Mouse (Mus musculus) gastrocnemius, adult 8-10 months (tissue): ENCODE measurements around the gene Anp32e. TPM values are rescaled to one million over a fixed set of nuclear protein-coding genes. Genes with fewer than 3 reads are reported as not detected.
"Not testable (repeated sequence)": the region's sequence is repeated elsewhere in the genome, so short reads cannot be mapped to it uniquely, and the experiment has no call there.

Source experiments
- DNase-seq, 2 experiments: peaks; one replicate each; pipeline ENCODE4 v3.0.0; 2022; ENCODE audit warnings: low spot score in 2 of 2
- total RNA-seq, 4 experiments: library from RNA; stranded (reverse); gene quantifications; 2 replicates each; pipeline ENCODE4 v1.2.4; 2022

Anp32e gene
- total RNA-seq, 4 experiments from 2014 or later = 76.8 to 106 (median 90.5) TPM

- DNase-seq = no peak
Measured at GRCm38 (mm10) chr3:95938835-95939234, 9.8 kb downstream of the Anp32e start.

DNA sequence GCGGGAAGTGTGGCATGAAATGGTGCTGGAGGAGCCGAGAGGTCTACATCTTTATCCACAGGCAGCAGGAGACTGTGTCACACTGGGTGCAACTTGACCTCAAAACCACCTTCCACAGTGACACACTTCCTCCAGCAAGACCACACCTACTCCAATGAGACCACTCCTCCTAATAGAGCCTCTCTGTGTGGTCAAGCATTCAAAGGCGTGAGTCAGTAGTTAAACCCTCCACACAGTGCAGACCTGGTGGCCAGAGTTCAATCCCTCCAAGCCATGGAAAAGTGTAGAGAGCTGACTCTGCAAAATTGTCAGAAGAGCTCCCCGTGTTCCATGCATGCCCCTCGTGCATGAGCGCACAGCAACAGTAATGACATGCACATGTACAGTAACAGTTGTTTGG is 13.7 kb downstream of the Anp32e start:
- no peak for DNase-seq

- DNase-seq = no peak
Measured at GRCm38 (mm10) chr3:95943226-95943625, 14.2 kb downstream of the Anp32e start.

DNA sequence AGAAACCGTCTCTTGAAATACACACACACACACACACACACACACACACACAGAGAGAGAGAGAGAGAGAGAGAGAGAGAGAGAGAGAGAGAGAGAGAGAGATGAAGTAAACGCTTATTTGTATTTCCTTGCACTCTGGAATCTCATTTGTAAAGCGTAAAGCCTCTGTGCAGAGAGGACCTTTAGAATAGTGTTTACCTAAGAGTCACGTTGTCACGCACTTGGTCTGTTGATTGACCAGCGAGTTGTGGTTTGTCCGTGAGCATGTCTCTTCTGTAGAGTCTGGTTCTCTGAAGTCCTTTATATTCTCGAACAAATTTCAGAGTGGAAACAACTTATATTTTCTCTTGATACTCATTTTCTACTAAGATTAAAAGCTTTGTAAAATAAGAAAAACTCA is 15.7 kb downstream of the Anp32e start:
- DNase-seq = no peak

DNA sequence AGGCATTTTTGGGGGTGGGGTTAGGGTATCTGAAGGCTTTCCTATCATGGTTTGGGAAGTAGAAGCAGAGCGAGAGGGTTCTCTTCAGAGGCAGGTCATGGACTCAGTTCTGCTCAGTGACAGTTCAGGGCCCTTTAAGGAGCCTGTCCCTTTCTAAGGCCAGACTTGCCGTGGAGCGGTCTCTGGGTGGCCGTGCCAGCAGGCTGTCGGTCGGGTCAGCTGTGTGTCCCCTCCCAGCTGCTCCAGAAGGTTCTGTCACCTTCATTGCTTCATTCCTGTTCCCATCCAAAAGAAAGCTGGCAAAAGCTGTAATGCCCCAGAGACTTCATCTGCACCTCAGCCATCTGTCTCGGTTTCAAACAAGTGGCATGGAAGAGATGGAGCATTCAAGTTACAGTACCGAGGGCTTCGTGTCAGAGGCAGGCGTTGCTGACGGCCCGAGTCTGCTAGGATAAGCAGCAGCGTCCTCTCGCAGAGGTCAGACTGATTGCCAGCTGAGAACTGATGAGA is 16.7 kb downstream of the Anp32e start:
- peak; percentile 13 to 17 for DNase-seq

- DNase-seq = no peak
Measured at GRCm38 (mm10) chr3:95948325-95948724, 19.3 kb downstream of the Anp32e start.

DNA sequence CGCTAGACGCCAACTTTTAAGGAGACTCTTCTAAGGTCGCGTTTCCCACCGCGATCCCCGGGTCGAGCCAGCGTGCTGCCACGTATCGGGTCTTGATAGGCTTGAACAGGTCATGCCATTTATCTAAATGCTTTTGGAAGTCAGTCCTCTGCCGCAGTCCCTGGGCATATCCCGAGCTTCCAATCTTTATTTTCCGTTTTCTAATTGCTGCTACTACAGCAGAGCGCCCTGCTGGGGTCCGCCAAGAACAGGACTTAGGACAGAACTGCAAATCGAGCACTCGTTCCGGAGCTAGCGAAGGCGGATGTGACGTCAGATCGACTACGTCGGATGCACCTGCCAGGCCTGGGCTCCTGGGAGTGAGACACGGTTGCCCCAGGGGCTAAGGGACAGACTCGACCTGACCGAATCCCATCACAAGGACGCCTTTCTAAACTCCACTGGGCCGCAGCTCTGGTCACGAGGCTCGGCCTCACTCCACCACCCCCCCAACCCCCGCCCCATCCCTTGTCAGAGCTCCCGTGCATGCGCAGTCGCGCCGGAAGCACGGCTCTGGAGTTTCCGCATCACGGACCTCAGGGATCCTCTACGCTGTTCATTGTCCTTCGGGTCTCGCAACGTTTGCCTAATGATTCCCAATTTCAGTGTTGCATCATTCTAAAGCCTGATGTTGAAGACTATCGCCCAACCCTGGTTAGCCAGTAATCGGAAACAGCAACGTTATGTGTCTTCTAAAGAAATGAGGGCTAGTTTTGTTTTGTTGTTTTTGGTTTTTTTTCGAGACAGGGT is 21.9 kb downstream of the Anp32e start:
- DNase-seq = peak; percentile 84 to 85

GRCm38 (mm10) chr3:95951566-95951965 is 22.5 kb downstream of the Anp32e start:
- DNase-seq = not testable (repeated sequence)

- DNase-seq = no peak
Measured at GRCm38 (mm10) chr3:95953023-95953422, 24.0 kb downstream of the Anp32e start.

- no peak for DNase-seq
Measured at GRCm38 (mm10) chr3:95953522-95953921, 24.5 kb downstream of the Anp32e start.

DNA sequence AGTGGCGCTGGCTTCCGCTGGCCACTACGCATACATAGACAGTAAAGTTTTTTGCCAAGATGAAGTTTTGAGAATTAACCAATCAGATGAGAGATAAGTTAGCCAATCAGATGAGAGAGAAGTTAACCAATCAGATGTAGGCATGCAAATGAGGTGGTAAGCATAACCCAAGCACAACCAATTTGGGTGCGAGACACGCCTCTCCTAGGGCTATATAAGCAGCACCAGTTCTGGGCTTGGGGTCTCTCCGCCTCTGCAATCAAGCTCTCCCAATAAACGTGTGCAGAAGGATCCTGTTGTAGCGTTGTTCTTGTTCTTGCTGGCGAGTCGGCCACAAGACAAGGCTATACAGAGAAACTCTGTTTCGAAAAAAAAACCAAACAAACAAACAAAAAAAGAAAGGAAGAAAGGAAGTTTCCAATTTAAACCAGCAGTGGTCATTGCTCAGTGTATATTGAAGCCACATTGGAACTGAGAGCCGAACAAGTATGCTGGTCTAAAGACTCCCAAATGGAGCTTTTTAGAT is 25.7 kb downstream of the Anp32e start:
- DNase-seq = not testable (repeated sequence)

DNA sequence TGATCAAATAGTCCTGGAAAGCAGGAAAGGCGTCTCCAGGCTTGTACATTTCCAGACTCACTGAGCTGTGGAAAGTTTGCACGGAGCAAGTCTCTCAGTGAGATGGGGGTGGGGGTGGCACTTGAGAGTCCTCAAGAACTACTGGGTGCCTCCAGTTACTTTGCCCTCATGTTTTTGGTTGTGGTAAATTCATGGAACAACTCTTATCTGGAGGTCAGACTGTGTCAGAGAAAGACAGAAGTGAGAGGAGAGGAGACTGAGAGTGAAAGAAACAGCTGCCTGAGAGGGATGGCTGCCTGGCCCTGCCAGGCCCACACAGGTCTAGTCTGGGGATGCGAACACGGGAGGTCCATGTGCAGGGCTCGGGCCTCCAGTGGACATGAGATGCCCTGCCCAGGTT is 26.3 kb downstream of the Anp32e start:
- no peak for DNase-seq

- DNase-seq = no peak
Measured at GRCm38 (mm10) chr3:95957359-95958148, 28.5 kb downstream of the Anp32e start.

- no peak for DNase-seq
Measured at GRCm38 (mm10) chr3:95959082-95959481, 30.0 kb downstream of the Anp32e start.

DNA sequence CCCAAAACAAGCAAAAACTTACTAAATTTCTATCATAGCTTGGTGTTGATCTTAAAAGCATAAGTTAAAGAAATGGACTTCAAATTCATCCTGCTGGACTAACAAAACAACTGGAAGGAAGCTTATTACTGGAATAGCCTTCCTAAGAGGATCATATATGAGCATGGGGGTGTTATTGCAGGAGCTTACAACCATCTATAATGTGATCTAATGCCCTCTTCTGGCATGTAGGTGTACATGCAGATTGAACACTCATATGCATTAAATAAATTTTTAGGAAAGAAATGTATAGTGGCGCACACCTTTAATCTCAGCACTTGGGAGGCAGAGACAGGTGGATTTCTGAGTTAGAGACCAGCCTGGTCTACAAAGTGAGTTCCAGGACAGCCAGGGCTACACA is 30.8 kb downstream of the Anp32e start:
- no peak for DNase-seq

DNA sequence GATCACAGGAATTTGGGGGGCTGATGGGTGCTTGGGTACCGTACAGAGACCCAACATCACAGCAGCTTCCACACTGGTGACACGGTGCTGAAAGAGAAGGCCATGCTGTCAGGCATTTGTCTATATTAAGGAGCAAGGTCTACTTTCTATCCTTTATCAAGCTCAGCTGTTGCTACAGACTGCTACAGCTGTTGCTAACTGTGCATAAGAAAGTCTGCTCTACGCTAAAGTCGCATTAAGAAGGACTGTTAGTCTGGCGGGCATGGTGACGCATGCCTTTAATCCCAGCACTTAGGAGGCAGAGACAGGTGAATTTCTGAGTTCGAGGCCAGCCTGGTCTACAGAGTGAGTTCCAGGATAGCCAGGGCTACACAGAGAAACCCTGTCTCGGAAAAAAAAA is 33.1 kb downstream of the Anp32e start:
- DNase-seq = not testable (repeated sequence)

DNA sequence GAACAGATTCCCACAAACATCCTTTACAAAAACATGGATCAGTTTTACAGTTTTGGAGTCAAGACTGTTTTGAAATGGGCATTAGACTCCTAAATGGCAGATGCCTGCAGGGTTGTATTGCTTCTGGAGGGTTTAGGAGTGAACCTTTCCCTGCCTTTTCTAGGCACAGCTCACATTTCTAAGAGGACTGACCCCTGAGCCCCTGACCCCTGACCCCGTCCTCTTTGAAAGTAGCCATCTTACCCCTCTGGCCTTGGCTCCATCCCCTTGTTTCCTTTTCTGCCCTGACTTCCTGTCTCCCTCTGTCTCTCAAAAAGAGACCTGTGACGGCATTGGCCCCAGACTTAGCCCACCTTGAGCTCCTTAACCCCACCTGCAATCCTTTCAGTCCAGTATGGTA is 34.2 kb downstream of the Anp32e start:
- DNase-seq = no peak

- DNase-seq = no peak
Measured at GRCm38 (mm10) chr3:95963681-95964080, 34.6 kb downstream of the Anp32e start.

DNA sequence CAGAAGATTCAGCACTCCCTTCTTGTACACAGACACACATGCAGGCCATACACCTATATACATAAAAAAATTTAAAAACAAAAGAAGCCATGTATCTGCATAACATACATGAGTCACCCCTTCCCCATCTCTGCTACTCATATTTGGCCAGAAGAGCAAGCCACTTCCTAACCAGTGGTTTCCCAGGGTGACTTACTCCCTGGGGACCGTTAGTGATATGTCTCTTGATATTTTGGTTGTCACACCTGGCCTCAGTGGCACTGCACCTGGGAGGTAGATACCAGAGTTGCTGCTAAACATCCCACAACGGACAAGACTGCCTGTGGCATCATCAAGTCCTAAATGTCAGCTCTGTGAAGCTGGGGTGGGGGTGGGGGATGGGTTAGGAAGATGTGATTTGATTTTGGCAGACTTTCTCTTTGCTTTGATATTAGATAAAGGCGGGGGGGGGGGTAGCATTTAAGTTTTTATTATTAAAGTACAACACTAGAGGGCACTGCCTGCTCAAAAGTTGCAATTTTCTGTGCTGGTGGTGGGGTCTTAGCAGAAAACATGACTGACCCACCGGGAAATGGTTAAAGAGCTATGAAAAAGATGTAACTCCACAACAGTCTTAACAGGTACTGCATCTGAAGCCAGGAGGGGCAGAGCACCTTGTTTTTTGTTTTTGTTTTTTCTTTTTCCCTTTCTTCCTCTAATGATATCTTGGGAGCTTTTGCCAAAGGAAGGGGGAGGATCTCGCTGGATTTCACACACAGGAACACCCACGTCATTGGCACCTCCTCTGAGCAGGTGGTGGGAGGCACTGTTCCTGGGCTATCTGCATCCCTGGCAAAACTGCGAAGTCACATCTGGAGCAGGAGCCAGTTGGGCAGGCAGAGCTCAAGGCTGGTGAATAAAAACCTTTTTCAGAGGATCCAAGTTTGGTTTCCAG is 36.7 kb downstream of the Anp32e start:
- no peak for DNase-seq

GRCm38 (mm10) chr3:95969277-95969676 is 40.2 kb downstream of the Anp32e start:
- no peak for DNase-seq

DNA sequence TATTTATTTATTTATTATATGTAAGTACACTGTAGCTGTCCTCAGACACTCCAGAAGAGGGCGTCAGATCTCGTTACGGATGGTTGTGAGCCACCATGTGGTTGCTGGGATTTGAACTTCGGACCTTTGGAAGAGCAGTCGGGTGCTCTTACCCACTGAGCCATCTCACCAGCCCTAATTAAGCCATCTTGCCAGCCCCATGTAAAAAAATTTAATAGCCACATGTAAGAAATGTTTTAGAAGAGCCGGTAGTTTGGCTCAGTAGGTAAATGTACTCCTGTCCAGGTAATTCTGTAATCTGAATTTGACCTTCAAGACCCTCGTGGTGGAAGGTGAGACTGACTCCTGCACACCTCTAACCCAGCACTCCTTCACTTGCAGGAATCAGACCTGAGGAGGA is 41.6 kb downstream of the Anp32e start:
- not testable (repeated sequence) for DNase-seq
